Mouse (Mus musculus): ENCODE data around the gene Zfp618.

Gene Zfp618

DNA sequence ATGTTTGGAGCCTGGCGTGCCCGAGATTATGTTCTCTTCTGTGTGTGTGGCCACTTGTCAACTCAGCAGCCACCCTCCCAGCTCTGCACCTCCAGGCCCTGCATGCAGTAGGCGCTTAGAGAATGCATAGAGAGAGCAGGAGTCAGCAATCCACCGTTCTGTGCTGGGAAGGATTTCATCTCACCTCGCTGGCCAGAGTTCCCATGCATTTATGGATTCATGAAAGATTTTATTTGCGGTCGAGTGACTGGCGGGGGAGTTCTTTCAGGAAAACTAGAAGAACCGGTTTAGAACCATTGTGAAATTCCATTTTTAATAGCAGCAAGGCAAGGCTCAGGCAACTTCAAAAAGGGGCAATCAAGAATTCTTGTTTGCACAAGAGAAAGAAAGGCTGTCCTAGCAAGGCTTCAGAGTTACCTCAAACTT, 67.2 kb downstream of the Zfp618 start:
- DNase-seq = no peak

DNA sequence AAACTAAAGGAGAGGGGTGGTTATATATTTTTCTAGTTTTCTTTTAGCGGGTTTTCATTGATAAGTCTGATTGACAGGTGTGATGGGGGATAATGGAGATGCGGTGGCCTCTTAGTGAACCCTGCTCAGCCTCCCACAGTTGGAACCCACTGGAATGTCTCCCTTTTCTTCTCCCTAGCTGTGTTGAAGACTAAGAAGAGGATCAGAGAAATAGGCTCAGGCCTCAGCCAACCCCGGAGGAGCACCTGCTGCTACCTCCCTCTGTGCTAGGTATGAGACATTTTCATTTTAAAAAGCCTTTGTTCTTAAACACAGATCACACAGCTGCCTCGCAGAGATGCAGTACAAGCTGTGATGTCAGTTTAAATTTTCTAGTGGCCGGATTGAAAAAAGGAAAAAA, 68.4 kb downstream of the Zfp618 start:
- no peak for DNase-seq

DNA sequence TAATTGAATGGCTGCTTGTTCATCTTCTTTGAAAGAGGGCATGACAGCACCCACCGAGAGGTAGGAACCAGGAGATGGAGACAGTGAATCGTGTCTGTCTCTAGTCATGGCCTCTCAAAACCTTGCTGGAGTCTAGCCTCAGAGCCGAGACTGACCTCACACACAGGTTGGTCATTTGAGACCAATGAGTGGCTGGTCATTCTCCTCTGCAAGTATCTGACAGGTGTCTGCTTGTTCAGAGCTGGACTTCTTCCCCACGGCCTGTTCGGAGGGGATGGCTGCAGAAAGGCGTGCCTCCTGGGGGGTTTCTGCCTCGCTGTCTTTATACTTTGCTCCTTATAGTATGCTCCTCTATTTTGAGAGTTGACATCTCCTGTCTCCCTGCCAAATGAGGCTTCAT, 70.6 kb downstream of the Zfp618 start:
- DNase-seq = no peak

DNA sequence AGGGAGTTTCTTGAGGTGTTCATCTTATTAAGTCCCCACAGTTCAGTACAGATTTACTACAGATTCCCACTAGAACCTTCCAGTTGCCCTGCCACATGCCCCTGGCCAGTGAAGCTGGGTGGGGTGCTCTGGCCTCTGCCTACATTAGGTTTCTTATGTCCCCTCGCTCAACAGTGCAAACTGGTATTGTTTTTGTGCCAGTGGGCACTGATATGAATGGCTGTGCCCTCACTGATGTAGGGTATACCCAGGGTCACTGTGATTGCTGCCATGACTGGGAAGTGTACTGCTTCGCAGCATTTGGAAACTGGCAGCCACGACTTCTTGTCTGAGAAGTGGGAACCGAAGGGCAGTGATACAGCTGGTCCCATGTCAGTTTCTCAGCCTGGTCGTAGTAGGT, 71.4 kb downstream of the Zfp618 start:
- no peak for DNase-seq

DNA sequence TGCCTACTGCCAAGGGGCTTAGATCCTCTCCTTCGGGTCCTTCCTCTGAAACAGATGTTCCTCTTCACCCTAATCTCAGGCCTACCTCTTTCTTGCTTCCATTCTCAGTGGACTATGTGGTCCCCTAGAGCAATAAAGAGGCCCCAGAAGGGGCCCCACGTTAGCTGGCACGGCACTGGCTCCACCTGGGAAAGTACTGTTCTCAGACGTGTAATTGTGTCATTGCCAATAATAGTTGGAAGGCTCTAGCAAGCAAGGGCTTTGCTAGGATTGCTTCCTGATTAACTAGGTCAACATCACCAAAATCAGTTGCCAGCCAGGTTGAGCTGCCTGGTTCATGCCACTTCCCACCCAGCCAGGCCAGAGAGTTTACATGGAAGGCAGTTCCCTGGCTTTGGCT, 72.2 kb downstream of the Zfp618 start:
- no peak for DNase-seq

DNA sequence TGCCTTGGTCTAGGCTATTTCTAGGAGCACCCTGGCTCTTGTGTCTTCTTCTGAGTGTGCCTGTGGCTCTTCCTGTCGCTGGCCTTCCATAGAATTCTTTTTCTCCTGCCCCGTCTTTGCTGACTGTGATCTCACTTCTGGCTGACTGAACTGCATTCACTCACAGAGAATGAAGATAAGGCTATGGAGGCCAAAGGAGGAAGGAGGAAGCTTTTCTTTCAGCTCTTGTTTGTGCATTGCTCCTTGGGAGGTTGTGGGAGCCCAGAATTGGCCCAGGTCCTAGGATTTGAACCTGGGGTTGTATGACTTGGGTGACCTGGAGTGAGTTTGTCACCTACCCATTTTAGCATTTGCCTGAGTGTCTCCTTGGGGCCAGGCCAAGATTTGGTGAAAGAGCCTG, 72.9 kb downstream of the Zfp618 start:
- no peak for DNase-seq

DNA sequence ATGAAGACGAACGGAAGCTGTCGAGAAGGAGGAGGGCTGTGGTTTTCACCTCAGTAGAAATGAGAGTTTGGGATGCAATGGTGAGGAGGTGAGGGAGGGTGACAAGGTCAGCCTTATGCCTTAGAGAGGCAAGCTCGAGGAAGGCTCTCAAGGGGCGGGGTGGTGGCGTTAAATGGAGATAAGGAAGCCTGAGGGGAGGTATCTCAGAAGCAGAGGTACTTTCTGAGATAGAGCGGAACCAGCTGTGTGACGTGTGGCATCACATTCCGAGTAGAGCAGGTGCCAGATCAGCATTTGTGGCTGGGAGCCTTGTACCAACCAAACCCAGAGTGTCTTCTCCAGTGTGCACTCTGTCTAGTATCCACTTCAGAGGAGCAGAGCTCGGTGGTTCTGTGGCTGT, 73.6 kb downstream of the Zfp618 start:
- DNase-seq = no peak

DNA sequence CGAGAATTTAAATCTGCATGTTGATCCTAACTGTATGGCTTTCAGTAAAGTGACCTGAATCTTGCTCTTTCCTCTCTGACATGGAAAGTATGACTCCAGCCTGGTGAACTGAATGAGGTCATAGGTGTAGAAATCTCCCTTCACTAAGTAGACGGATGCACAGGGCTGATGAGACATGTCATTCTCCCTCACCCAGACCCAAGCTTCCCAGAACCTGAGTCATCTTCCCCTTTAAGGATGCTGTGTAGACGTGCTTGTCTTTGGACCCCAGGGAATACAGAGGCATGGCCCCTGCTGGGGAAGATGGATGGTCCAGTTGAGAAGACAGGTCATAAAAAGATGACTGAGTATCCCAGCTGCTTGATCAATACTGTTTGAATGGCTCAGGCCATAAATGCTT, 83.2 kb downstream of the Zfp618 start:
- no peak for DNase-seq

DNA sequence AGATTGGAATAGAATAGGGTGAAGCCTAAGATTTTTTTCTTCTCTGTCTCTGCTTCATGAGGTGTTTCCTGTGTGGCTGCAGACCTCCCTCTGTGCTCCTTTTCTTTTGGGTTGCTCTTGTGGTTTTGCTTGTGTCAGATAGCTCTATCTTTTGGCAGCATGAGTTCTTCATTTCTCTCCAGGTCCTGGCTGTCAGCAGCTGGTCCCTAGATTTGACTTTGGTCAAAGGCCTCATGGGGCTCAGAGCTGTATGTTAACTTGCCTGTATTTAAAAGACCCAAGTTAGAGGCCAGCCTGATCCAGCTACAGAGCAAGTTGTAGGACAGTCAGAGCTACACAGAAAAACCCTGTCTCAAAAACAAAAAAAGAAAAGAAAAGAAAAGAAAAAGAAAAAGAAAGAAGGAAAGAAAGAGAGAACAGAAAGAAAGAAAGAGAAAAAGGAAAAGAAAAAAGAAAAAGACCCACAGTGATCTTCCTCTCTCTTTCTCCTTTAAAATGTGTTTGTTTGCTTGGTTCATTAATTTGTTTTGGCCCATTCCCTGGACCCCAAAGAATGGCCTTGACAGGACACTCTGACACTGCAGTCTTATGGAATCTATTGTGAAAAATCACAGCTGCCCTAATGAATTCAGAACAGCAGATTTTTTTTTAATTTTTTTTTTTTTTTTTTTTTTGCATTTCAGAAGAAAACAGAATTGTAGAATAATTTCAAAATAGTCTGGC, 84.4 kb downstream of the Zfp618 start:
- no peak for DNase-seq

DNA sequence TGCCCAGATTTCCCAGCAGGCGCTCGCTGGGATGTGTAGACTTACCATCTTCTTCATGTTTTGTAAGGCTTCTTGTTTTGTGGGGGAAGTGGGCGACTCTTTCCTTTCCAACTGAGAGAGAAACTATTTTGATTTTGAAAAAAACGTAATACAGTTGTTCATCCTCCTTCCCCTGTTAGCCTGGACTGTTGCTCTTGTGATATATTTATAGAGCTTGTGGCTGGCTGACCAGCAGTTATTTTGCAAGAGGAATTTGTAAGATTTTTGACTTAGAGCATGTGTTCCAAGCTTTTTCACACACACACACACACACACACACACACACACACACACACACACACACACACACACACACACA, 84.9 kb downstream of the Zfp618 start:
- no peak for DNase-seq

DNA sequence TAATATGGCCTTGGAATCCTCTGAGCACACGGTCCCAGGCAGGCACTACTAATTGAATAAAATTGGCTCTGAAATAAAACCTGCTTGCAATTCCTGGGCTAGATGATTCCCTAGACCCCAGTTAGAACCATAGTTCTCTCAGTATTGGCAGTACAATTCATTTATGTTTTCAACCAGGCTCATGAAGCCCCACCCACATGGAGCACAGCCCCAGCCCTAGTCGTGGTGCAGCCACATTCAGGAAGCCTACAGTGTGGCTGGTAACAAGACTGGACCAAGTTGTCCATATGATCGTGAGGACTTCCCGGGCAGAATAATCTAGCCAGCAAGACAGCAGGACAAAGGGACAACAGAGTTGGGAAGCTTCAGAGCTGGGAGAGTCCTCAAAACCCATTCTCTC, 85.6 kb downstream of the Zfp618 start:
- DNase-seq = no peak

DNA sequence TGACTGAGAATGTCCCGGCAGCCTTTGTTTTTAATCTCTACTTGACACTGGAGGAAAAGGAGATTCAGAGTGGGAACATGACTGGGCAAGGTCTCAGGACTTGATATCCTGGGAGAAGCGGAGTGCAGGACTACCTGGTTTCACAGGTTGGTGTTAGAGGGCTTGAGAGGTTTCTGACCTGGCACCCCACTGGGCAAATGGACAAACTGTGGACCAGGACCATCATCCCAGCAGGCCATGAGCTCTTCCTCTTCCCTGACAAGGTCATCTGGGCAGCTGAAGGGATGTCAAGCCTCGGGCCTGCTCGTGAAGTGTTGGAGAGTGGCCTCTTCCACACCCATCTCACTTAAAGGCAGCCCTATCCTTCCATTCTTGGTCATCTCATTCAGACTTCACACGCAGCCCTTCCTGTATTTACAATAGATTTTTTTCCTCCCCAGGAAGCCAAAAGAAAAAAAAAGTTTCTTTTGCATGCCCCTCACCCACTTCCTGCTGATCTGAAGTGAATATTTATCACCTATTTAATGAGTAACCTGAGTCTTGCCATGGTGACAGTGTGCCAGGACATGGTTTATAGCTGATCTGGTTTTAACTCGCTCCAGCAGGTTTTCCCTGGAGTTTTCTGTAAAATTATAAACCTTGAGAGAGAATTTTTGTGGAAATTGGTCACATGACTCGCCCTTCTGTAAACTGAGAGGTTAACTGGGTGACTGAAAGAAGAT, 86.7 kb downstream of the Zfp618 start:
- DNase-seq = no peak

DNA sequence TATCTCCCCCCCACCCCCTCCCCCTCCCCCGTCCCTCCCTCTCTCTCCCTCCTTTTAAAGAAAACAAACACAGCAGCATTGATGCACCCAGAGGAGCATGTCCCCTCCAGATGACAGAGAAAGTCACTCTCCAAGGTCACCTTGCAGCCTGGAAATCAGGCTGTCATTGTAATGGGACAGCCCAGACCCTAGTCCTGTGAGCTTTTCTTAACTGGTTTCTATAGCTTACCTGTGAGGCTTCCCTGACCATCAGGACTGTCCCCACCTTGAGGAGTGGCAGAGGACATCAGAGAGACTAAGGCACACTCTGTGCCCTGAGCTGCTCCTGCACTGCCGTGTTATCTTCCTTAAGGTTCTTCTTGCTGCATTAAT, 87.3 kb downstream of the Zfp618 start:
- no peak for DNase-seq

DNA sequence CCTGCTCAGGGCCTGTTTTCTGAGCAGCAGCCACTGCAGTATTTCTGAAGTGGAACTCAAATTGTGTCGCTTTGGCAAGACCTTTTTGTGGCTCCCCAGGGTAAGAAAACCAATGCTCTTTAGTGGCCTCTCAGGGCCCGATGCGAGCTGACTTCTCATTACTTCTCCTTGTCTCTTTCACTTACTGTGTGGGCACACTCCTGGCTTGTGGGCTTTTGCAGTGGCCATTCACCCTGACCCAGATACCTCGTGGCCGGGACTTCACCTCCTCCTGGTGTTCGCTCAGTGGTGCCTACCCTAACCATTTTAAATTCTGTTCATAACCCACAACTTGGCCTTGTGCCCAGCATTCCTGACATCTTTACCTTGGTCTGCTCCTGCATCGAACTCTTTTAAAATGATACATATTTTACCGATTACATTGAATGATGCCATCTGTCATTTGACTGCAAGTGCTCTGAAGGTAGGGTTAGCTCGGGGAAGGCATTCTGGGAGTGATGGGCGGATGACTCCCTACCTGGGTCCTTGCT, 89.9 kb downstream of the Zfp618 start:
- DNase-seq = no peak

DNA sequence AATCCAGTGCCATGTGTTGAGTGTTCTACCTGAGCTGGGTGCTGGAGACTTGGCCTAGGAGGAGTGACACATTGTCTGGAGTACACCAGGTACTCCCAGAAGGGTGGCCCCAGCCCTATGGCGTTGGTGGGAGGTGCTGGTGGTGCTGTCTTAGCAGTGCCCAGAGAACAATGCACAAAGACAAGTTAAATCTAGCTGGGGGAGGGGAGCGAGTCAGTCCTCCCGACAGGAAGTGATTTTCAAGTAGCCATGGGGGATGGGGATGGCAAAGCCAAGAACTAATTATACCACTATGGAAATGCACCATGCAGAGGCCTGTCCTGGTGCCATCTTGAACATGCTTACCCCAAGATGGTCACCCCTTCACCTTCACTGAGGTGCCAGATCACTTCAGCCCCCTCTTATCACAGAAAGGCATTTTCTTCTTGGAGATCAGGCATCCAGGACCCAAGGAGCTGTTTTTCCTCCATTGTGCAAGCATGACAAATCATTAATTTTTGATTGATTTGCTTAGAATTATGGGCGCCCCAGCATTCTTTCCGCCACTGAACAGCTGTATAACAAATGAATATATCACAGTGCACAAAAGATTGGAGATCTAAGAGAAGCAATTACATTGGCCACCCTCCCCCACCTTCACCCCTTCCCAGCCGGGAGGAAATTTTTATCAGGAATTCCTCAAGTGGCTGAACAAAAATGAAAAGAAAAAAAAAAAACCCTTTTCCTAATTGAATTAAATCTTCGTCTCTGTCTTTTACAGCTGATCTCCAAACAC, 91.5 kb downstream of the Zfp618 start:
- no peak for DNase-seq

DNA sequence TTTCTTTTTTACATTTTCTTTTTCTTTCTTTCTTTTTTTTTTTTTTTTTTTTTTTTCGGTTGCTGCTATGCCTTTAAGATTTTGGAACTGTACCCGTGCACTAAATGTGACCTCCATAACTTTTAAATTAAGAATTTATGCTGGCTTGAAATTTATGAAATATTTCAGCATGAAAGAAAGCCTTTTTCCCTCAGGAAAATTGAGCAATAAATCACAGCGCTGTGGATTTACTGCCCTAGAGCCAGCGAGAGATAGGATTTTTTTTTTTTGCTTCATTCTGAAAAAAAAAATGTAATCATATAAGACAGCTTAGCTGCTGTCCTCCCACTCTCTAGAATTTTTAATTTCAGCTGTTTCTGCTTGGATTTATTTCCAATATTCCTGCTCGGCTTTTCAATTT, 92.2 kb downstream of the Zfp618 start:
- DNase-seq = no peak

DNA sequence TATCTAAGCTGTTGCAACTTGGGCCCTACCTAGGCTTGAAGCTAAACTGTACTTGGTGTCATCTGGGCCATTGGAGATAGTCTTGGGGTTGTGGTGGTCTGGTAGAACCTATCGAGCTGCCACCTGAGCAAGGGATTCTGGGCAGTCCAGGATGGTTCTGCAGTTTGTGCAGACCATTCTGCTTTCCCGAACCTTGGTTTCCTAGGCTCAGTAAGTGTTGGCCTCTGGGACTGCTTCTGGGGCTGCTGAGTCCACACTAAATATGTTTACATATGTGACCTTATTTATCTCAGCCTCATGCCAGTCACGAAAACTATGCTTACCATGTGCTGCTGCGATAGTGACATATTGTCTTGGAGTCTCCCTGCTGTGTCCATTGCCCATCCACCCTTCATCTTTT, 93.3 kb downstream of the Zfp618 start:
- DNase-seq = no peak

DNA sequence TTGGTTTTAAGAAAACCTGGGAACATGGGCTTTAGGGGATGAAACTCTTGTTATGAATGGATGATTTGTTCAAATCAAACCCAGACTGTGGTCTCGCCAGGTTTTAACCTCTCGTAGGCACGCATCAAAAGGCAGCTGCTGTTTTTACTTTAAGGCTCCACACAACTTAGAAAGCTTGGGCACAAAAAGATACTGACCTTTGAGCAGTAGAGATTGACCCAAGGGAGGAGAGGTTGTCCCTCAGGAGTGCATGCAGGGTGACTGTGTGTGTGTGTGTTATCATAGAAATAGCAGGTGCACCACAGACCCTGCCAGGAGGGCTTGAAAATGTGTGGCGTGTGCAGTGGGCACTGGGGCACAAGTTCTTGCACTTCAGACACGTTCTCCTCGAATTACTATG, 95.0 kb downstream of the Zfp618 start:
- no peak for DNase-seq

DNA sequence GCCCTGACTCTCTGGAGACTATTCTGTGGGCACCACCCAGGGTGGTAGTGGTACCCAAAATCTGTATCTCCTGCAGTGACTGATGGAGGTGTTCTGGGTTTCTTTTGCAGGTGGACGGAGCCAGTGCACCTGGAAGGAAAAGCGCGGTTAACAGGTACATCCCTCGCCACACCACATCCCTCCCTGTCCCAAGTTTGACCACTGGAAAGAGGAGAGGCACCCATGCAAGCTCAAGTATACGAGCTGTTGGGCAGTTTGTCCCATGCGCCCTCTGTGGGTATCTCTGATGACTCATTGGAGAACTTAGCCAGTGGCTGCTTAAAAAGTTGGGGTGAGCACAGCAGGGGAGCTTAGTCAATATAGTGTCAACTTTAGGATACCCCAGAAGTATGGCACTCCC, 96.0 kb downstream of the Zfp618 start:
- no peak for DNase-seq

DNA sequence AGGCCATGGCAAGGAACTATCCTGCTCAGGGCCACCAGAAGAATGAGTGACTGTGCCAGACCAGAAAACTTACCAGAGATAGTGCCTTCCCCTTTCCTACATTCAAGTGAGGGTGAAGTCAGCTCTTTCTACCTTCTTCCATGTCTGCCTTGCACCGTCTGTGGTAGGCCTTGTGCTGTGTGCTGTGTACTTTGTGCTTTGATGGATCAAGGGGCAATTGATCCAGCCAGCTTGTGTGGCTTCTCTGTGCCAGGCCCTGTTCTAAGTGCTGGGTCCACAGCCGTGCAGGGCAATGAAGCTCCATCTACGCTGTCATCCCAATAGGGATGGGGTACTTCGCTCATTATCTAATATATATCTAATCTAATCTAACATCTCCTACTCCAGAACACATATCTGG, 98.0 kb downstream of the Zfp618 start:
- DNase-seq = no peak

DNA sequence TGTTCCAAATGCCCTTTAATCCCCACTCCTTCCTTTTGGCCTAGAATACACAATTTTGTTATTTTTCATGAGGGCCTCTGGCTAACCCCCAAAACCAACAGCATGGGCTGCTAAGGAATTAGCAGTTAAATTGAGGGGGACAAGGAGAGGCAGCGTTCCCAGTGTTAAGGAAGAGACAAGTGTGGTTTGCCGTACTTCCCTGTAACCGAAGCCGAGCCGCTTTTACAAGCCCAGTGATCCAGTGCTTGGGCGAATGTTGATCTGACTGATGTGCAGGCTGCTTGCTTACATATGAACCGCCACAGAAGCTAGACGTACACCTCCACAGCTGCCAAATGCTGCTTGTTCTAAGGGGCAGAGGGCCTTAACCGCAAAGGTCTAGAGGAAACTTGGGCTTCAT, 99.5 kb downstream of the Zfp618 start:
- no peak for DNase-seq

DNA sequence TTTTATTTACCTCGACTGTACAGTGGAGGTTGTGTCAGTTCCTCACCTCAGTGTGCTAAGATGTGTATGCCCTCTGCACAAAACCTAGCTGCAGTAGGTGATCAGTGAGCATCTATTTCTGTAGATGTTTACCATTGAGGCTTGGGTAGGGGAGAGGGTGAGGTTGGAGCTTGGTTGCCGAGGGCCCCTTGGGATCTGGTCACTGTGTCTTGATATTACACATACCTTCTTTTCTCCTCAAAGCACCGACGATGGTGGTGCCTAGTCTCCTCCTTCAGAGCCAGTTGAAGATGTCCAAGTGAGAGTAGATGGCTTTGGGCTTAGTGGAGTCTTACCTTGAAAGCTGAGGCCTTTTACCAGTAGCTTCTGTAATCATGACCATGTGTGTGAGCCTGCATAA, 101.4 kb downstream of the Zfp618 start:
- no peak for DNase-seq

DNA sequence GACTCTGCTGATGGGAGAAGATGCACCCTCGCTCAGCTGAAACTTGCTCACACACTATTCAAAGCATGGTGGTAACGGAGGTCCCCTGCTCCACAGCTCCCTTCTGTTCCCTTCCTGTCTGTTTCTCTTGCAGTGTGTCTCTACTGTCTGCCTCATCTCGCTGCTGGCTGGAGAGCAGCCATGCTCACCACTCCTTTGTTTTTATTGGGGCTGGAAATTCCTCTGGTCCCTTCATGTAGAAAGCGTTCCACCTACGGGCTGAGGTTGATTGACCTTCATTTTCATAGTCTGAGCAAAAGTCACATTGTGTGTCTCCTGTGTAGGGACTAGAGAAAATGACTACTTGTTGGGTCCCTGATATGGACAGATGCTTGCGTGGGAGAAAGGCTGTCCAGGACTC, 102.4 kb downstream of the Zfp618 start:
- DNase-seq = no peak
